Mouse (Mus musculus) liver, embryonic 11.5 days (tissue): Measurements from ENCODE around the gene Tnfrsf18. TPM values are rescaled to one million over a fixed set of nuclear protein-coding genes. Genes with fewer than 3 reads are reported as not detected.

Source experiments
- ATAC-seq: fragments of 200-750 bp; cut with Nextera tagmentation; replicated peaks from 2 replicates; pipeline ENCODE4 v1.8.0; 2017; ENCODE audit warnings: moderate number of reproducible peaks, mild to moderate bottlenecking, moderate TSS enrichment, moderate library complexity; ENCODE audit not compliant: low FRiP score
- DNase-seq: peaks from one replicate; pipeline ENCODE4 v3.0.0-alpha.2; 2017; ENCODE audit warnings: low spot score
- H3K27ac ChIP-seq: fragments of 300-500 bp; sonication (generic); 2 replicates; pipeline ENCODE4 v1.5.1; 2014; ENCODE audit warnings: mild to moderate bottlenecking, low read depth, low read length, control low read depth
- H3K27me3 ChIP-seq: fragments of 300-500 bp; sonication (generic); replicated peaks from 2 replicates; pipeline ENCODE4 v1.6.1; 2014; ENCODE audit warnings: low read length, mixed read lengths; ENCODE audit not compliant: control insufficient read depth, insufficient read depth
- H3K36me3 ChIP-seq: fragments of 300-500 bp; sonication (generic); 2 replicates; pipeline ENCODE4 v1.6.1; 2014; ENCODE audit warnings: mild to moderate bottlenecking, low read length, moderate library complexity, mixed read lengths; ENCODE audit not compliant: control insufficient read depth, insufficient read depth
- H3K4me1 ChIP-seq: fragments of 300-500 bp; sonication (generic); replicated peaks from 2 replicates; pipeline ENCODE4 v1.6.1; 2014; ENCODE audit warnings: low read length, mixed read lengths; ENCODE audit not compliant: control insufficient read depth, insufficient read depth
- H3K4me2 ChIP-seq: fragments of 300-500 bp; sonication (generic); 2 replicates; pipeline ENCODE4 v1.6.1; 2014; ENCODE audit warnings: mild to moderate bottlenecking, control low read depth, moderate library complexity
- H3K4me3 ChIP-seq: fragments of 300-500 bp; sonication (generic); 2 replicates; pipeline ENCODE4 v1.5.1; 2014; ENCODE audit warnings: low read depth, low read length, control low read depth
- H3K9ac ChIP-seq: fragments of 300-500 bp; sonication (generic); 2 replicates; pipeline ENCODE4 v1.6.1; 2014; ENCODE audit warnings: low read depth, low read length, control low read depth
- H3K9me3 ChIP-seq: fragments of 300-500 bp; sonication (generic); 2 replicates; pipeline ENCODE4 v1.6.1; 2016; ENCODE audit warnings: low read length, inconsistent platforms, mixed read lengths; ENCODE audit not compliant: control insufficient read depth
- WGBS: fragments of 180-500 bp; shearing (Covaris S2); extraction: QIAGEN DNeasy Blood & Tissue Kit; methylation state at CpG from one replicate; pipeline ENCODE4 v1.1.7; 2014; 5-methylcytosine and 5-hydroxymethylcytosine counted together
- microRNA counts: library from miRNA; unstranded; fragments of <30 nt; microRNA quantifications from one replicate; lab custom pipeline; 2015
- microRNA-seq: library from miRNA; unstranded; fragments of <30 nt; microRNA quantifications from one replicate; pipeline ENCODE4, GENCODE M21; 2017; ENCODE audit warnings: borderline number of aligned reads
- polyA plus RNA-seq: library from polyadenylated mRNA; unstranded; fragments of >200 nt; fragmentation: Nextera tagmentation; extraction: Ambion mirVana; gene quantifications from 2 replicates; pipeline ENCODE4 v1.2.1, GENCODE M21; 2014

The Tnfrsf18 gene
- polyA plus RNA-seq, 1 experiment from 2014 or later, result 1.0 TPM

DNA sequence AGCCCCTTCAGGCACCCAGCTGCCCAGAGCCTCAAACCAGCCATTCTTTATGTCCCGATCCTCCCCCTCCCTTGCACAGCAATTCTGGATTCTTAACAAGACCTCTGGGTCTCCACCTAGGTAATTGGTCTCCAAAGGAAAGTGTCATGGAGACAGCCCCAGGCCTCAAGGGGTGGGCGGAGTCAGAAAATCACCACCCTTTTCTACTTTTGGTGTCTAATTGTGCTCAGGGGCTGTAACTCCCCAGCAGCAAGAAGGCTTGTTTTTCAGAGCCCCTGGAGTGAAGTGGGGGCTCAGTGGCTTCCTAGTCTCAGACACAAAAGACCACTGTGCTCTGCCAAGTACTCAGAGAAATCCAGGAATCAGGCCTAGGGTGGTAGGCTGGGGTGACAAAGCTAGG lies 44.8 kb downstream of the Tnfrsf18 start:
- Histone ChIP-seq H3K4me3 (no peak overlapping the region), H3K27me3 (no peaks in the 10 kb centered on the region), H3K36me3 (no peaks in the 10 kb centered on the region), H3K4me1 (no peaks in the 10 kb centered on the region), H3K9ac (no peak overlapping the region), H3K9me3 (no peaks in the 10 kb centered on the region), H3K4me2 (no peak overlapping the region), H3K27ac (no peak overlapping the region)
- DNase-seq, result no peak
- WGBS, result 85% methylated on average over 2 of the region's 2 CpGs
- no peak for ATAC-seq

DNA sequence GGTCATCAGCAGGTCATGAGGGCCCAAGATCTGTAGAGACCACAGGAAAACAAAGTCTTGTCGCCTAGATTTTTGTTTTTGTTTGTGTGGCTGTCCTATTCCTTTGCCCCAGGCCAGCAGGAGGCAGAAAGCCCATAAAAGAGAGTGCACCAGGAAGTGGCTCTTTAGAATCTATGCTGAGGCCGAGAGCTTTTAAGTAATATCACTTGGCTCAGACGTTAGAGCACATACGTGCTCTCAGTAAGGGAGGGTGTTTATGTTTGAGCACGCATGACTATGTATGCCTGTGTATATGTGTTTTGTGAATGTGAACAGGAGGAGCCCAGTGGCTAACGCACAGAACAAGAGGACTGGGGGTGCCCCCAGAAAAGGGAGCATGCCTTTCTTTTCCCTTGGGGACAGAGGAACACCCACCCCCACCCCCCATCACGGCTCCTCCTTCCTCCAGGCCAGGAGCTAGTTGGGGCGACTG lies 51.0 kb downstream of the Tnfrsf18 start:
- no peaks in the 10 kb centered on the region for H3K9me3 ChIP-seq
- H3K27ac ChIP-seq, result peak overlapping the region; percentile 24; the same call in 1 of the 2 replicates
- H3K36me3 ChIP-seq, result no peaks in the 10 kb centered on the region
- H3K4me1 ChIP-seq, result peaks cover 10% of the 10 kb centered on the region
- H3K4me3 ChIP-seq, result 0 out of 2 replicates have a peak overlapping the region, but pooled peaks have one; percentile 50
- H3K27me3 ChIP-seq, result peaks cover 11% of the 10 kb centered on the region
- H3K4me2 ChIP-seq, result peak overlapping the region; percentile 90
- H3K9ac ChIP-seq, result no peak overlapping the region
- DNase-seq (peak; percentile 43), ATAC-seq (peak; percentile 11; the same call in 1 of the 2 replicates)
- 12% methylated on average over 8 of the region's 8 CpGs for WGBS

DNA sequence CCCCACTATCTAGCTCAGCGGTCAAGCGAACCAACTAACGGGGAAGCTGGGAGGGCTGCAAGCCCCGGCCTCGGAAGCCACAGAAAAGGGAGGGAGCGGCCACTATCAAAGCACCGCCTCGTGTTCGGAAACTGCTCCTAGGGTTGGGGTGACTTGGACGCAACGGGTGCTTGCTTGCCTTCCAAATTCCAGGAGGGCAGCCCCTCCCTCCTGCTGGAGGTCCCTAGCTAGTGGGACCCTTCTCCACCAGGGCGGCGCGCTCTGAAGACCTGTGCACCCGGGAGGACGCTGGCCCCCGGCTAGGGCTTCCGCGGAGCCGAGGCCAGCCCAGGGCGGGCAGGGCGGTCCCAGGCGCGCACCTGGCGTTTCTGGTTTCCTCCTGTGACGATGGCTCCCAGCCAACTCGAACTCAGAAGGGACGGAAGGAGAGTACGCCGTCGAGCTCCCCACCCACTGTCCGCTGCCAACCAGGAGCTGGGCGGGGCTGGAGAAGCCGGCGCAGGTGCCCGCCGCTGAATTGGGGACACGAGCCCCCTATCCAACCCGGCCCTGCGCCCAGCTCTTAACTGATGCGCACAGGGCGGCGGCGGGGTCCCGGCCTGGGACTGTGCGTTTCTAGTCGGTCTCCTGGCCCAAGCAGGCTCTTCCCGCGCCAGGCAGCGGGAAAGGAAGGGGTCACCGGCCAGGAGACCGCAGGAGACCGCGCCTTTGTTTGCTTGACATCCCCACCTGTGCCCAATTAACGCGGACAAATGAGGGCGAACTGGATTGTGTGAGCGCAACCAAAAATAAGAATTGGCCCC lies 51.7 kb downstream of the Tnfrsf18 start:
- H3K9me3 ChIP-seq, result no peaks in the 10 kb centered on the region
- H3K4me1 ChIP-seq, result peaks cover 14% of the 10 kb centered on the region
- WGBS, result 1% methylated on average over 58 of the region's 58 CpGs
- no peak overlapping the region for H3K27ac ChIP-seq
- peak overlapping the region; percentile 55 for H3K9ac ChIP-seq
- peak overlapping the region; percentile 90 for H3K4me2 ChIP-seq
- ATAC-seq, result peak; percentile 72
- no peaks in the 10 kb centered on the region for H3K36me3 ChIP-seq
- H3K4me3 ChIP-seq, result peak overlapping the region; percentile 50
- peaks cover 11% of the 10 kb centered on the region for H3K27me3 ChIP-seq
- peak; percentile 52 for DNase-seq

MicroRNAs within 50 kb of the gene (microRNA counts, 519-probe panel; counts per million panel counts)
- microRNA mmu-miR-200a (lab: Ali Mortazavi, UCI) (2,155 counts per million, percentile 5 among the panel's probes with 10 or more counts), microRNA mmu-miR-200b (lab: Ali Mortazavi, UCI) (4,474 counts per million, percentile 32 among the panel's probes with 10 or more counts), microRNA mmu-miR-429 (lab: Ali Mortazavi, UCI) (5,087 counts per million, percentile 44 among the panel's probes with 10 or more counts)

Small RNAs within 50 kb of the gene (microRNA-seq; reads per million reads assigned to microRNA genes)
- 202 reads per million, percentile 56 among the genes with 10 or more reads in this experiment for gene Mir200a
- 1,042 reads per million, percentile 72 among the genes with 10 or more reads in this experiment for gene Mir200b
- 1,853 reads per million, percentile 79 among the genes with 10 or more reads in this experiment for gene Mir429

Other genes with a start within 250 kb of the Tnfrsf18 start
- 0.25 and 0.39 TPM in 2 replicates for gene Tmem88b, start 240.3 kb upstream of the Tnfrsf18 start, polyA plus RNA-seq
- gene Ankrd65, start 235.7 kb upstream of the Tnfrsf18 start, polyA plus RNA-seq, result not detected in 2 replicates
- gene Mrpl20, start 223.3 kb upstream of the Tnfrsf18 start, polyA plus RNA-seq, result 312 and 326 TPM in 2 replicates
- 132 and 140 TPM in 2 replicates for gene Ccnl2, start 213.7 kb upstream of the Tnfrsf18 start, polyA plus RNA-seq
- 199 and 212 TPM in 2 replicates for gene Aurkaip1, start 194.9 kb upstream of the Tnfrsf18 start, polyA plus RNA-seq
- gene Mxra8, start 186.5 kb upstream of the Tnfrsf18 start, polyA plus RNA-seq, result 14.9 and 16.6 TPM in 2 replicates
- 7.0 and 11.0 TPM in 2 replicates for gene Dvl1, start 178.8 kb upstream of the Tnfrsf18 start, polyA plus RNA-seq
- gene Tas1r3, start 162.8 kb upstream of the Tnfrsf18 start, polyA plus RNA-seq, result 0.22 and 0.26 TPM in 2 replicates
- gene Cptp, start 156.7 kb upstream of the Tnfrsf18 start, polyA plus RNA-seq, result 16.4 and 16.9 TPM in 2 replicates
- gene Ints11, start 156.6 kb upstream of the Tnfrsf18 start, polyA plus RNA-seq, result 79.3 and 86.8 TPM in 2 replicates
- 48.5 and 49.1 TPM in 2 replicates for gene Pusl1, start 134.4 kb upstream of the Tnfrsf18 start, polyA plus RNA-seq
- gene Acap3, start 134.3 kb upstream of the Tnfrsf18 start, polyA plus RNA-seq, result 16.1 and 17.9 TPM in 2 replicates
- gene Ube2j2, start 82.3 kb upstream of the Tnfrsf18 start, polyA plus RNA-seq, result 123 TPM in 2 replicates
- 56.9 and 59.0 TPM in 2 replicates for gene C1qtnf12, start 63.8 kb upstream of the Tnfrsf18 start, polyA plus RNA-seq
- 12.1 and 13.0 TPM in 2 replicates for gene B3galt6, start 33.5 kb upstream of the Tnfrsf18 start, polyA plus RNA-seq
- 130 TPM in 2 replicates for gene Sdf4, start 33.3 kb upstream of the Tnfrsf18 start, polyA plus RNA-seq
- 0.85 TPM in 1 of 2 replicates, not detected in the other for gene Tnfrsf4, start 12.3 kb upstream of the Tnfrsf18 start, polyA plus RNA-seq
- gene Ttll10, start 33.2 kb downstream of the Tnfrsf18 start, polyA plus RNA-seq, result 0.12 and 0.56 TPM in 2 replicates
- 34.5 and 39.4 TPM in 2 replicates for gene 9430015G10Rik, start 83.8 kb downstream of the Tnfrsf18 start, polyA plus RNA-seq
- gene Rnf223, start 104.3 kb downstream of the Tnfrsf18 start, polyA plus RNA-seq, result 0.16 and 0.30 TPM in 2 replicates
- gene Agrn, start 171.3 kb downstream of the Tnfrsf18 start, polyA plus RNA-seq, result 31.6 and 35.5 TPM in 2 replicates
- 0.47 and 0.51 TPM in 2 replicates for gene Isg15, start 174.7 kb downstream of the Tnfrsf18 start, polyA plus RNA-seq
- 0.08 and 0.73 TPM in 2 replicates for gene AW011738, start 177.1 kb downstream of the Tnfrsf18 start, polyA plus RNA-seq
- gene Perm1, start 189.7 kb downstream of the Tnfrsf18 start, polyA plus RNA-seq, result 0.25 TPM in 2 replicates
- 9.1 and 11.8 TPM in 2 replicates for gene Plekhn1, start 208.7 kb downstream of the Tnfrsf18 start, polyA plus RNA-seq
- 152 and 155 TPM in 2 replicates for gene Noc2l, start 209.8 kb downstream of the Tnfrsf18 start, polyA plus RNA-seq
- 8.9 and 9.7 TPM in 2 replicates for gene Samd11, start 229.5 kb downstream of the Tnfrsf18 start, polyA plus RNA-seq